Mouse (Mus musculus) MN1 (cell line): ENCODE measurements around the gene Gm10591.
"Not testable (repeated sequence)": the region's sequence is repeated elsewhere in the genome, so short reads cannot be mapped to it uniquely, and the experiment has no call there.

Source experiments
- DNase-seq: peaks from one replicate; pipeline ENCODE4 v3.0.0-alpha.2; 2016; ENCODE audit warnings: low spot score

The Gm10591 gene

DNA sequence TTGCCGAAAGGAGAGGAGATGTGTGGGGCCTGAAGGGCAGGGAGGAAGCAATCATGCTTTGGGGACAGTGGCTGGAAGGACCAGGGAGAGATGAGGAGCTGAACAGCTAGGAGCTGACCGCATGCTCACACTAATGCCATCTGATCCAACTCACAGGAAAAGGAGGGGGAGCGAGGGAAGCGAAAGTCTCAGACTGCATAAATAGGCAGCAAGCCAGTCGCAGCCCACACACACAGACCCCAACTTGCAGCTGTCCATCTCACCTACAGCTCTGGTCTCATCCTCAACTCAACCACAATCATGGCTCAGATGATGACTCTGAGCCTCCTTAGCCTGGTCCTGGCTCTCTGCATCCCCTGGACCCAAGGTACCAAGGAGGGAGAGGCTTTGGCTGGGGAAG, at the start of gene Gm10591:
Gm10591 (plus strand) TSS at position 301 of the 400 bp plus-strand sequence.
- not testable (repeated sequence) for DNase-seq

DNA sequence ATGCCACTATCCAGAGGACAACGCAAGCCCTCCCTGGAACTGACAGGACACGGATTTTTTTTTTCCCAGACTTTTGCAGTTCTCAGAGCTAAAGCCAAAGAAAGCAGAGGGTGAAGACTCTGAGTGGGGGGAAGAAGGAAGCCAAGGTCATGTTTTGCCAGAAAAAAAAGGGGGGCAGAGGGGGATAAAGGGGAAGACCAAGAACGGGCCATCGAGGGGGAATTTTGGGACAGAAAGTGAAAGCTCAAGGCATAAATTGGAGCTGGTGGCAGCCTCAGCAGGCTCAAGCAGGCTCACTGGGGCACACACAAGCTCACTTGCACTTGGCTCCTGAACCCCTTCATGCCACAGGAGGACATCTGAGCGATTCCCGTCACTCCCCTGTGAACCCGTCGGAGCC, 17.4 kb downstream of the Gm10591 start, which contains the start of gene Gm2564:
Gm2564 (plus strand) TSS at position 301 of the 400 bp plus-strand sequence.
- DNase-seq, result not testable (repeated sequence)

DNA sequence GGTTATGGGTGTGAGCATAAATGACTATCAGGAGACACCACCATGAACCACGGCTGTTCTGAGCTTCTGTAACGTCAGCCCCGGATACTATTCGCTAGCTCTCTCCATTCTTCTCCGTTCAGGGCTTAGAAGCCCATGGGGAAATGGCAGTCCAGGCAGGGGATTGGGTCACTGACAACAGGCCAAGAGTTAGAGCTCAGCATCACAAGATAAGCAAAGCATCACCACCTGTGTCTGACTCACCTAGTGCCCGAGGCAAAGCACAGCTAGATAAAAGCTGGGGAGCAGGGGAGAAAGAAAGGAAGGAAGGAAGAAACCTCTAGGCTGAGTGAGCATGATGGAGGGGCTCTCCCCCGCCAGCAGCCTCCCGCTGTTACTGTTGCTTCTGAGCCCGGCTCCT, 43.0 kb downstream of the Gm10591 start, which contains the start of gene Ccl27b:
Ccl27b (plus strand) TSS at position 301 of the 400 bp plus-strand sequence.
- not testable (repeated sequence) for DNase-seq

DNA sequence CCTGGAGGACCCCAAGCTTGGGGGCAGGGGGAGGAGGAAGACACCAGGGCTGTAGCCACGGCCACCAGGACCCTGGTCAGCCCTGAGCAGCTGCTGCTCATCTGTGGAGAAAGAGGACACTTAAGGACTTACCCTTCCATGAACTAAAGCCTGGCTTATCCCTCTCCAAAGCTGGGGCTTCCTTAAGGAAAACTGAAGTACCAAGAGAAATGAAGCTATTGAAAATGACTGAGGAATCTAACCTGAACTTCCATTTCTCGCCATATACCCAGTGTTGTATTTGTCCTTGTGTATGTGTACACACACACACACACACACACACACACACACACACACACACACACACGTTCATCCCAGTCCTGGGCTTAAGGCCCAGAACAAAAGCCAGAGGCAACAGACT, 49.8 kb downstream of the Gm10591 start, which contains the start of gene Il11ra2:
Il11ra2 (minus strand) TSS at position 101 of the 400 bp plus-strand sequence.
- not testable (repeated sequence) for DNase-seq
